Mouse (Mus musculus): ENCODE data around the gene Man2b2. TPM values are rescaled to one million over a fixed set of nuclear protein-coding genes. Genes with fewer than 3 reads are reported as not detected.
A peak's percentile ranks its signal among the peaks of the same experiment; 100 is the strongest.

The Man2b2 gene
- polyA plus RNA-seq, 1 experiment from 2014 or later = 7.7 TPM

- Histone ChIP-seq H3K4me3 (ENCODE audit: low read depth, low read length) (no peak overlapping the region), H3K9me3 (replicated peaks; ENCODE audit: control insufficient read depth, low read length) (no peaks in the 10 kb centered on the region)
Measured at GRCm38 (mm10) chr5:36829098-36829497, 1.4 kb downstream of the Man2b2 start.

DNA sequence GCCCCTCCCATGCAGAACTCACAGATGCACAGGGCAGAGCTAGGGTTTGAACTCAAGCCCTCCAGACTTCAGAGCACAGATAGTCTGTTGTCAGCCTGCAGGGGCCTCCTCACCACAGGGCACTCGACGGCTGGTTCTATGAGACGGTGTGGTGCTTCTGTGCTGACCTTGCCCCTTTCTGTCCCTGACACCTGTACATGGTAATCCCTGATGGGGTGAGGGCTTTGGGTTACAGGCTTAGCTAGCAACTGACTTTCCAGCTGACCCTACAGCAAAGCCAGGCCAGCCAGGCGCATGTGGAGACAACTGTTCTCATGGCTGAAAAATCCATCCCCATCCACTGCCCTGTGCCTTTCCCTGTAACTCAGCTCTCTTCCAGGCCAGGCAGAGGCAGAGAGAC is 7.5 kb downstream of the Man2b2 start:
- Histone ChIP-seq H3K27ac (replicated peaks; ENCODE audit: low read depth, low read length) (no peak overlapping the region), H3K4me3 (ENCODE audit: low read depth, low read length) (no peak overlapping the region), H3K4me1 (ENCODE audit: control insufficient read depth, insufficient read depth, low read length) (no peaks in the 10 kb centered on the region), H3K27me3 (ENCODE audit: control insufficient read depth, insufficient read depth, low read length) (no peaks in the 10 kb centered on the region), H3K9me3 (replicated peaks; ENCODE audit: control insufficient read depth, low read length) (no peaks in the 10 kb centered on the region), H3K9ac (replicated peaks; ENCODE audit: low read length) (no peak overlapping the region), H3K4me2 (ENCODE audit: low read depth, low read length) (no peak overlapping the region), H3K36me3 (replicated peaks; ENCODE audit: control insufficient read depth, insufficient read depth, low read depth, low read length) (no peaks in the 10 kb centered on the region)
- WGBS = 88% methylated on average over 4 of the region's 4 CpGs
- DNase-seq (ENCODE audit: low spot score) = no peak
- no peak for ATAC-seq (replicated peaks; ENCODE audit: insufficient number of reproducible peaks, low FRiP score, low TSS enrichment, low read depth)

More at GRCm38 (mm10) chr5:36829098-36829497, 1.4 kb downstream of the Man2b2 start:
- no peaks in the 10 kb centered on the region; the same call in 1 of the 2 replicates for H3K4me1 ChIP-seq (ENCODE audit: control insufficient read depth, insufficient read depth, low read length)
- no peak overlapping the region for H3K4me2 ChIP-seq (ENCODE audit: low read depth, low read length)
- no peaks in the 10 kb centered on the region for H3K27me3 ChIP-seq (ENCODE audit: control insufficient read depth, insufficient read depth, low read length)
- H3K9ac ChIP-seq (replicated peaks; ENCODE audit: low read length) = no peak overlapping the region
- WGBS = 74% methylated on average over 4 of the region's 4 CpGs
- ATAC-seq (replicated peaks; ENCODE audit: insufficient number of reproducible peaks, low FRiP score, low TSS enrichment, low read depth) (no peak), DNase-seq (ENCODE audit: low spot score) (no peak)
- no peak overlapping the region for H3K27ac ChIP-seq (replicated peaks; ENCODE audit: low read depth, low read length)
- no peaks in the 10 kb centered on the region for H3K36me3 ChIP-seq (replicated peaks; ENCODE audit: control insufficient read depth, insufficient read depth, low read depth, low read length)

GRCm38 (mm10) chr5:36820142-36820541 is 10.3 kb downstream of the Man2b2 start:
- Histone ChIP-seq H3K4me2 (ENCODE audit: low read depth, low read length) (no peak overlapping the region), H3K9me3 (replicated peaks; ENCODE audit: control insufficient read depth, low read length) (no peaks in the 10 kb centered on the region), H3K4me1 (ENCODE audit: control insufficient read depth, insufficient read depth, low read length) (no peaks in the 10 kb centered on the region), H3K36me3 (replicated peaks; ENCODE audit: control insufficient read depth, insufficient read depth, low read depth, low read length) (no peaks in the 10 kb centered on the region), H3K4me3 (ENCODE audit: low read depth, low read length) (no peak overlapping the region), H3K27me3 (ENCODE audit: control insufficient read depth, insufficient read depth, low read length) (no peaks in the 10 kb centered on the region), H3K27ac (replicated peaks; ENCODE audit: low read depth, low read length) (no peak overlapping the region), H3K9ac (replicated peaks; ENCODE audit: low read length) (no peak overlapping the region)
- no peak for ATAC-seq (replicated peaks; ENCODE audit: insufficient number of reproducible peaks, low FRiP score, low TSS enrichment, low read depth)
- WGBS = 48% methylated on average over 6 of the region's 6 CpGs
- DNase-seq (ENCODE audit: low spot score) = peak; percentile 59

DNA sequence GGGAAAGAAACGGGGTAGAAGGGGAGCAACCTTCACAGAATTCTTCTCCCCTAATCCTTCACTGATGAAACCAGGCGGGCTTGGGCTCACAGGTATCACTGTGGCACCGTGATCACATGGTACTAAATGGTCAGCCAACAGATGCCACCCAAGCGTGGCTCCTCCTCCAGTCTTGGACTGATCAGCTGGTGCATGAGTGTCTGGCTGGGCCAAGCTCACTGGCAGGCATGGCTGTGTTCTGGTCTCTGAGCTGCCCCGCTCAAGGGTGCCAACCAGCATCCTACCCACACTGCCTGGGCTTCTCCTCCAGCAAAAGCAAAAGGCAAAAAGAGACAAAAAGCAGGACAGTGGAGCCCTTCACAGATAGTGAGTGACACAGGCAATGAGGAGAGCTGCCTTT is 10.7 kb downstream of the Man2b2 start:
- H3K27ac ChIP-seq (replicated peaks; ENCODE audit: low read depth, low read length) = no peak overlapping the region
- ATAC-seq (replicated peaks; ENCODE audit: insufficient number of reproducible peaks, low FRiP score, low TSS enrichment, low read depth) (no peak), DNase-seq (ENCODE audit: low spot score) (no peak)
- H3K4me1 ChIP-seq (ENCODE audit: control insufficient read depth, insufficient read depth, low read length) = no peaks in the 10 kb centered on the region
- no peaks in the 10 kb centered on the region for H3K27me3 ChIP-seq (ENCODE audit: control insufficient read depth, insufficient read depth, low read length)
- no peaks in the 10 kb centered on the region for H3K36me3 ChIP-seq (replicated peaks; ENCODE audit: control insufficient read depth, insufficient read depth, low read depth, low read length)
- 90% methylated on average over 5 of the region's 5 CpGs for WGBS
- H3K9me3 ChIP-seq (replicated peaks; ENCODE audit: control insufficient read depth, low read length) = no peaks in the 10 kb centered on the region
- H3K9ac ChIP-seq (replicated peaks; ENCODE audit: low read length) = no peak overlapping the region
- H3K4me3 ChIP-seq (ENCODE audit: low read depth, low read length) = no peak overlapping the region
- H3K4me2 ChIP-seq (ENCODE audit: low read depth, low read length) = no peak overlapping the region

- 59% methylated on average over 3 of the region's 3 CpGs for WGBS
- H3K9me3 ChIP-seq (replicated peaks; ENCODE audit: control insufficient read depth, low read length) = no peaks in the 10 kb centered on the region
- no peaks in the 10 kb centered on the region for H3K4me1 ChIP-seq (ENCODE audit: control insufficient read depth, insufficient read depth, low read length)
- H3K27me3 ChIP-seq (ENCODE audit: control insufficient read depth, insufficient read depth, low read length) = no peaks in the 10 kb centered on the region
- ATAC-seq (replicated peaks; ENCODE audit: insufficient number of reproducible peaks, low FRiP score, low TSS enrichment, low read depth) = no peak
- no peak for DNase-seq (ENCODE audit: low spot score)
- no peak overlapping the region for H3K27ac ChIP-seq (replicated peaks; ENCODE audit: low read depth, low read length)
- H3K4me2 ChIP-seq (ENCODE audit: low read depth, low read length) = no peak overlapping the region
- no peak overlapping the region for H3K9ac ChIP-seq (replicated peaks; ENCODE audit: low read length)
- H3K36me3 ChIP-seq (replicated peaks; ENCODE audit: control insufficient read depth, insufficient read depth, low read depth, low read length) = no peaks in the 10 kb centered on the region
- H3K4me3 ChIP-seq (ENCODE audit: low read depth, low read length) = no peak overlapping the region
Measured at GRCm38 (mm10) chr5:36817738-36818137, 12.7 kb downstream of the Man2b2 start.

DNA sequence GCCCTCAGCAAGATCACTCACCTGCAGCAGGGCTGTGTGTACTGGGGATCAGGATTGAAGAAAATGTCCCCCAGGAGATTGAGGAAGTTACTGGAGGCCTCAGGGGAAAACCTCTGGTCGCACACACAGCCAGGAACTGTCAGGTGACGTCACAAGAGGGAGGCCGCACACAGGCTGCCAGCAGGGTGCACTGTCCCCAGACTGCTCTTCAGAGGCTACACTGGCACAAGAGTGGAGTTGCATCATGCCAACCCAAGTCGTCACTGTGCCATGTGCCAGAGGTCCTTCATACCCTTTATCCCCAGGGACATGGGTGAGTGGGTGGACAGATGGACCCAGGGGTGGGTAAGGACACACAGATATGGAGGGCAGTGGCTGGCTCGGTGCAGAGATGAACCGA is 15.9 kb downstream of the Man2b2 start:
- Histone ChIP-seq H3K27me3 (ENCODE audit: control insufficient read depth, insufficient read depth, low read length) (no peaks in the 10 kb centered on the region), H3K4me3 (ENCODE audit: low read depth, low read length) (no peak overlapping the region), H3K9me3 (replicated peaks; ENCODE audit: control insufficient read depth, low read length) (no peaks in the 10 kb centered on the region), H3K36me3 (replicated peaks; ENCODE audit: control insufficient read depth, insufficient read depth, low read depth, low read length) (no peaks in the 10 kb centered on the region), H3K27ac (replicated peaks; ENCODE audit: low read depth, low read length) (no peak overlapping the region), H3K9ac (replicated peaks; ENCODE audit: low read length) (no peak overlapping the region), H3K4me2 (ENCODE audit: low read depth, low read length) (no peak overlapping the region), H3K4me1 (ENCODE audit: control insufficient read depth, insufficient read depth, low read length) (no peaks in the 10 kb centered on the region)
- ATAC-seq (replicated peaks; ENCODE audit: insufficient number of reproducible peaks, low FRiP score, low TSS enrichment, low read depth) = no peak
- WGBS = 71% methylated on average over 6 of the region's 6 CpGs
- no peak for DNase-seq (ENCODE audit: low spot score)

- DNase-seq (ENCODE audit: low spot score) (peak; percentile 85), ATAC-seq (replicated peaks; ENCODE audit: insufficient number of reproducible peaks, low FRiP score, low TSS enrichment, low read depth) (no peak)
- Histone ChIP-seq H3K27me3 (ENCODE audit: control insufficient read depth, insufficient read depth, low read length) (no peaks in the 10 kb centered on the region), H3K9ac (replicated peaks; ENCODE audit: low read length) (no peak overlapping the region), H3K36me3 (replicated peaks; ENCODE audit: control insufficient read depth, insufficient read depth, low read depth, low read length) (no peaks in the 10 kb centered on the region), H3K4me1 (ENCODE audit: control insufficient read depth, insufficient read depth, low read length) (no peaks in the 10 kb centered on the region), H3K9me3 (replicated peaks; ENCODE audit: control insufficient read depth, low read length) (no peaks in the 10 kb centered on the region), H3K4me2 (ENCODE audit: low read depth, low read length) (no peak overlapping the region), H3K4me3 (ENCODE audit: low read depth, low read length) (no peak overlapping the region), H3K27ac (replicated peaks; ENCODE audit: low read depth, low read length) (no peak overlapping the region)
- 30% methylated on average over 3 of the region's 3 CpGs for WGBS
Measured at GRCm38 (mm10) chr5:36811413-36811812, 19.0 kb downstream of the Man2b2 start.

- H3K27me3 ChIP-seq (ENCODE audit: control insufficient read depth, insufficient read depth, low read length) = no peaks in the 10 kb centered on the region
- no peak overlapping the region for H3K27ac ChIP-seq (replicated peaks; ENCODE audit: low read depth, low read length)
- H3K4me2 ChIP-seq (ENCODE audit: low read depth, low read length) = no peak overlapping the region
- no peak for DNase-seq (ENCODE audit: low spot score)
- ATAC-seq (replicated peaks; ENCODE audit: insufficient number of reproducible peaks, low FRiP score, low TSS enrichment, low read depth) = 0 out of 2 replicates have a peak, but pooled peaks have one; percentile 16
- no peaks in the 10 kb centered on the region for H3K9me3 ChIP-seq (replicated peaks; ENCODE audit: control insufficient read depth, low read length)
- no peaks in the 10 kb centered on the region for H3K4me1 ChIP-seq (ENCODE audit: control insufficient read depth, insufficient read depth, low read length)
- no peaks in the 10 kb centered on the region for H3K36me3 ChIP-seq (replicated peaks; ENCODE audit: control insufficient read depth, insufficient read depth, low read depth, low read length)
- no peak overlapping the region for H3K9ac ChIP-seq (replicated peaks; ENCODE audit: low read length)
- no peak overlapping the region for H3K4me3 ChIP-seq (ENCODE audit: low read depth, low read length)
- WGBS = 70% methylated on average over 3 of the region's 3 CpGs
Measured at GRCm38 (mm10) chr5:36810634-36811033, 19.8 kb downstream of the Man2b2 start.
